ENCODE assay signal across 9 mouse cellular contexts in the genomic region with DNA sequence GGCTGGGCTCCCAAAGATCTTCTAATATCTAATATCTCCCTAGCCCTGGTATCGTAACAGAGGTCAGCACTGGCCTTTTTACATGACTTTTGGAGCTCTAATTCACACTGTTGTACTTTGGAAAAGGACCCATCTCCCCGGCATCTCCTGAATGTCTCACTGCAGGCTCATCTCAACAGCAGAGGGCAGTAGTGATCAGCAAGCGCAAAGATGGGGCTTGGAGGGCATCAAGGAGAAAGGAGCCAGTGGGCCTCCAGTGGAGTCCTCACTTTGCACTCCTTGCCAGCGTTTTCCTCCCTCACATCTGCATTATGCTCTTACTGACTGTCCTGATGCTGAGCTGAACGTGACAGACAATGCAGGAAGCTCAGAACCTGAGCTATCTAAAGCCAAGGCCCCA. TPM values are rescaled to one million over a fixed set of nuclear protein-coding genes. Genes with fewer than 3 reads are reported as not detected.
DNase-seq lines count a peak whose midpoint lies in the region; ATAC-seq and TF ChIP-seq lines count a peak whose summit lies in the region.
"Had no signal": no experiment of that assay in that cellular context is flagged by ENCODE, and none has a peak within 500 bp of the region (broad histone marks: within the 10 kb centered on the region; RNA-seq: fewer than 3 reads in every experiment).

No protein-coding gene starts in this region.

- no peak for TF ChIP-seq EP300 in stomach, postnatal 0 days (optimal IDR thresholded peaks at IDR 0.05)

- H3K4me1 ChIP-seq in kidney, postnatal 0 days (replicated peaks; ENCODE audit: insufficient read depth, low read length) = no peaks in the 10 kb centered on the region
- H3K4me1 ChIP-seq in kidney, embryonic 16.5 days (ENCODE audit: insufficient read depth, low read length) = 0 out of 2 replicates have a peak, but pooled peaks cover 4% of the 10 kb centered on the region
- no peaks in the 10 kb centered on the region; the same call in 1 of the 2 replicates for H3K4me1 ChIP-seq in stomach, postnatal 0 days (replicated peaks; ENCODE audit: control insufficient read depth, insufficient read depth)
- H3K4me1 ChIP-seq: embryonic facial prominence, embryonic 15.5 days had no signal

- H3K27me3 ChIP-seq in kidney, postnatal 0 days (ENCODE audit: insufficient read depth, low read length) = no peaks in the 10 kb centered on the region
- H3K27me3 ChIP-seq in kidney, embryonic 16.5 days (ENCODE audit: insufficient read depth, low read length) = no peaks in the 10 kb centered on the region
- H3K27me3 ChIP-seq in stomach, postnatal 0 days (ENCODE audit: control insufficient read depth, insufficient read depth, low read length) = no peaks in the 10 kb centered on the region
- H3K27me3 ChIP-seq: embryonic facial prominence, embryonic 15.5 days; neural tube, embryonic 13.5 days had no signal

- no peak for ATAC-seq in kidney, postnatal 0 days (replicated peaks; ENCODE audit: low FRiP score, low read depth)
- ATAC-seq in kidney, embryonic 16.5 days (ENCODE audit: low FRiP score, low TSS enrichment) = no peak
- no peak for ATAC-seq in stomach, postnatal 0 days (ENCODE audit: low FRiP score, low TSS enrichment)
- no peak for ATAC-seq in CD4-positive, CD25-positive, alpha-beta regulatory T cell, adult 4 months

- H3K9ac ChIP-seq in kidney, postnatal 0 days (ENCODE audit: low read depth, low read length) = no peak overlapping the region
- H3K9ac ChIP-seq in kidney, embryonic 16.5 days (replicated peaks; ENCODE audit: low read length) = no peak overlapping the region
- no peak overlapping the region for H3K9ac ChIP-seq in stomach, postnatal 0 days (ENCODE audit: low read length)
- H3K9ac ChIP-seq: embryonic facial prominence, embryonic 15.5 days; neural tube, embryonic 13.5 days had no signal

- 0 out of 2 replicates have a peak, but pooled peaks cover 3% of the 10 kb centered on the region for H3K36me3 ChIP-seq in kidney, postnatal 0 days (ENCODE audit: insufficient read depth, low read length)
- H3K36me3 ChIP-seq in kidney, embryonic 16.5 days (ENCODE audit: insufficient read depth, low read length) = peaks cover 29% of the 10 kb centered on the region; the same call in 1 of the 2 replicates
- peaks cover 2% of the 10 kb centered on the region; the same call in 1 of the 2 replicates for H3K36me3 ChIP-seq in stomach, postnatal 0 days (ENCODE audit: control insufficient read depth, insufficient read depth, low read length)

- H3K9me3 ChIP-seq in kidney, postnatal 0 days (replicated peaks; ENCODE audit: low read length) = no peaks in the 10 kb centered on the region
- H3K9me3 ChIP-seq in kidney, embryonic 16.5 days (ENCODE audit: low read length) = no peaks in the 10 kb centered on the region
- no peaks in the 10 kb centered on the region for H3K9me3 ChIP-seq in stomach, postnatal 0 days (ENCODE audit: control insufficient read depth, low read length)
- H3K9me3 ChIP-seq: embryonic facial prominence, embryonic 15.5 days; neural tube, embryonic 13.5 days had no signal

- 62% methylated on average over 5 of the region's 5 CpGs for WGBS in kidney, postnatal 0 days
- 64% methylated on average over 5 of the region's 5 CpGs for WGBS in kidney, embryonic 16.5 days
- 60% methylated on average over 5 of the region's 5 CpGs for WGBS in stomach, postnatal 0 days

- peak; percentile 85 for TF ChIP-seq CTCF in kidney, postnatal 0 days (IDR thresholded peaks at IDR 0.05; ENCODE audit: low read depth)
- TF ChIP-seq CTCF in stomach, postnatal 0 days (IDR thresholded peaks at IDR 0.05; ENCODE audit: low read depth) = peak; percentile 91

- no peak overlapping the region for H3K27ac ChIP-seq in kidney, postnatal 0 days
- H3K27ac ChIP-seq in kidney, embryonic 16.5 days (ENCODE audit: low read length) = no peak overlapping the region
- H3K27ac ChIP-seq in stomach, postnatal 0 days (replicated peaks) = no peak overlapping the region
- H3K27ac ChIP-seq: embryonic facial prominence, embryonic 15.5 days; neural tube, embryonic 13.5 days had no signal

- H3K4me2 ChIP-seq in kidney, postnatal 0 days (ENCODE audit: low read length) = no peak overlapping the region
- H3K4me2 ChIP-seq in kidney, embryonic 16.5 days (replicated peaks; ENCODE audit: low read depth, low read length) = no peak overlapping the region
- H3K4me2 ChIP-seq in stomach, postnatal 0 days (replicated peaks; ENCODE audit: low read depth) = no peak overlapping the region
- H3K4me2 ChIP-seq: embryonic facial prominence, embryonic 15.5 days; neural tube, embryonic 13.5 days had no signal

- peak; percentile 58 for DNase-seq in kidney, postnatal 0 days (ENCODE audit: low spot score)
- peak; percentile 14 for DNase-seq in 3T3-L1 (ENCODE audit: low read depth, low spot score)
- DNase-seq in A20 (ENCODE audit: low read depth, low spot score) = peak; percentile 20
- peak; percentile 47 for DNase-seq in embryo, embryonic 9.5 days (ENCODE audit: extremely low spot score)
- peak; percentile 65 for DNase-seq in stomach, postnatal 0 days (ENCODE audit: low spot score)

- H3K4me3 ChIP-seq in kidney, postnatal 0 days (replicated peaks; ENCODE audit: low read depth, low read length) = no peak overlapping the region
- H3K4me3 ChIP-seq in kidney, embryonic 16.5 days (ENCODE audit: low read length) = no peak overlapping the region
- no peak overlapping the region for H3K4me3 ChIP-seq in stomach, postnatal 0 days (ENCODE audit: low read depth, low read length)
- H3K4me3 ChIP-seq: embryonic facial prominence, embryonic 15.5 days; neural tube, embryonic 13.5 days had no signal

RNA-seq across cellular contexts. Expression of a gene that starts 19.9 kb away (rescaled TPM):
- 112 and 113 TPM in 2 replicates for polyA plus RNA-seq in kidney, postnatal 0 days (2015; fragmentation: Nextera tagmentation; extraction: Ambion mirVana)
- 104 and 106 TPM in 2 replicates for polyA plus RNA-seq in kidney, embryonic 16.5 days (2015; fragmentation: Nextera tagmentation; extraction: Ambion mirVana)
- polyA plus RNA-seq in stomach, postnatal 0 days (2015; fragmentation: Nextera tagmentation; extraction: Ambion mirVana) = 44.6 and 45.7 TPM in 2 replicates
- polyA plus RNA-seq in CD4-positive, CD25-positive, alpha-beta regulatory T cell, adult 4 months (2017; shearing (Covaris generic)) = under 1 TPM in 1 of 2 experiments, not detected in 1; 0.29 TPM

RNA-seq across cellular contexts. Expression of a gene that starts 43.3 kb away (rescaled TPM):
- 2.5 and 3.4 TPM in 2 replicates for polyA plus RNA-seq in kidney, postnatal 0 days (2015; fragmentation: Nextera tagmentation; extraction: Ambion mirVana)
- 0.59 TPM in 1 of 2 replicates, not detected in the other for polyA plus RNA-seq in kidney, embryonic 16.5 days (2015; fragmentation: Nextera tagmentation; extraction: Ambion mirVana)
- polyA plus RNA-seq in stomach, postnatal 0 days (2015; fragmentation: Nextera tagmentation; extraction: Ambion mirVana) = 197 and 200 TPM in 2 replicates
- not detected for polyA plus RNA-seq in CD4-positive, CD25-positive, alpha-beta regulatory T cell, adult 4 months (2017; shearing (Covaris generic))

Comparison
In these comparisons a context has a peak if more than half of its experiments do, and no peak if none do; other contexts are left out.
1. DNase-seq: peak in every context shown above with its lines; median percentile 65 in stomach, postnatal 0 days; 58 in kidney, postnatal 0 days; 47 in embryo, embryonic 9.5 days; 20 in A20; 14 in 3T3-L1.
2. RNA of a gene that starts 19.9 kb away (polyA plus RNA-seq): 112 to 113 TPM in kidney, postnatal 0 days, 104 to 106 TPM in kidney, embryonic 16.5 days and 44.6 to 45.7 TPM in stomach, postnatal 0 days; 0.29 TPM in CD4-positive, CD25-positive, alpha-beta regulatory T cell, adult 4 months; every median in the first group is over 10 times any median in the second.
3. RNA of a gene that starts 43.3 kb away (polyA plus RNA-seq): 197 to 200 TPM in stomach, postnatal 0 days; 2.5 to 3.4 TPM in kidney, postnatal 0 days, 0.59 TPM in kidney, embryonic 16.5 days and not detected in CD4-positive, CD25-positive, alpha-beta regulatory T cell, adult 4 months; every median in the first group is over 10 times any median in the second.